Mouse (Mus musculus) embryo, embryonic 11 days (tissue): ENCODE measurements at regions not wholly inside any gene's neighbourhood (a gene's known extent, or its start where the extent isn't known, plus 50 kb on each side); places are given as distances from the start of the nearest gene placed in this dataset.
A peak's percentile ranks its signal among the peaks of the same experiment; 100 is the strongest.
"Not testable (repeated sequence)": the region's sequence is repeated elsewhere in the genome, so short reads cannot be mapped to it uniquely, and the experiment has no call there.

ENCODE experiments used
- DNase-seq: peaks from one replicate; pipeline ENCODE4 v3.0.0-alpha.2; 2015

DNA sequence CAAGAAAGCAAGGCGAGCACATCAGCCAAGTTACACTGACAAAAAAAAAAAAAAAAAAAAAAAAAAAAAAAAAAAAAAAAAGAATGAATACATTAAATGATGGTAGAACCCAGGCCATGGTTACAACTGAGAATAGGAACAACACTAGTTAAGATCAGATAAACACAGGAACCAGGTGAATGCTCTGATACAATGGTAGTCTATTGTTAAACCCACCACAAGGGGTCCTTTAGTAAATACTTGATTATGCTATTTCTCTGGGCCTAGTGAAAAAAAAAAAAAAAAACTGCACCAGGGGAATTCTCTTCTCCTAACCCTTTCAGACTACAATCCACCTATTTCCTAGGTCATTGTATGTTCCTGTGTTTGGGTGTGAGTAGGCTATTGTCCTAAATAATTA, 2289.7 kb downstream of the Cntnap5b start:
- DNase-seq = no peak

DNA sequence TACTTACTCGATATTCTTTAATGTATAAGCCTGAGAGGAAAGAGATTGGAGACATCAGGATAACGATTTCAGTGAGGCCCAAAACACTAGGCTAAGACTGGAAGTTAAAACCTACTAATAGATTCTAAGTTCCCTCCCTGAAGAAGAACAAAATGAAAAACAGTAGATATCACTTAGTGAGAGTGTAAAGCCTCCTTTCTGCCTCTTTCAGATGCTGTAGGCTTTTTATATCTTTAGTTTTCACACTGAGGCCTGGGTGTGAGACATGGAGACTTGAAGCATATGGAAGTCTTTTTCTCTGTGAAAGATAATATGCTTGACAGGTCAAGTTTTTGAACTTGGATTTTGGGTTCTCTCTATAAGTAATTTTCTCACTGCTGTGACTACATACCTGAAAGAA, 2333.1 kb downstream of the Cntnap5b start:
- no peak for DNase-seq

- DNase-seq = no peak
Measured at GRCm38 (mm10) chr1:102139021-102139420, 2366.5 kb downstream of the Cntnap5b start.

GRCm38 (mm10) chr1:102146368-102146767, 2373.8 kb downstream of the Cntnap5b start:
- DNase-seq = no peak

GRCm38 (mm10) chr1:102166649-102167048, 2394.1 kb downstream of the Cntnap5b start:
- DNase-seq = no peak

GRCm38 (mm10) chr1:102170566-102171286, 2398.2 kb downstream of the Cntnap5b start:
- peak; percentile 26 for DNase-seq

GRCm38 (mm10) chr1:102185925-102186324, 2413.4 kb downstream of the Cntnap5b start:
- no peak for DNase-seq

GRCm38 (mm10) chr1:102235473-102235872, 2462.9 kb downstream of the Cntnap5b start:
- DNase-seq = no peak

GRCm38 (mm10) chr1:102263126-102263860, 2490.7 kb downstream of the Cntnap5b start:
- DNase-seq = not testable (repeated sequence)

DNA sequence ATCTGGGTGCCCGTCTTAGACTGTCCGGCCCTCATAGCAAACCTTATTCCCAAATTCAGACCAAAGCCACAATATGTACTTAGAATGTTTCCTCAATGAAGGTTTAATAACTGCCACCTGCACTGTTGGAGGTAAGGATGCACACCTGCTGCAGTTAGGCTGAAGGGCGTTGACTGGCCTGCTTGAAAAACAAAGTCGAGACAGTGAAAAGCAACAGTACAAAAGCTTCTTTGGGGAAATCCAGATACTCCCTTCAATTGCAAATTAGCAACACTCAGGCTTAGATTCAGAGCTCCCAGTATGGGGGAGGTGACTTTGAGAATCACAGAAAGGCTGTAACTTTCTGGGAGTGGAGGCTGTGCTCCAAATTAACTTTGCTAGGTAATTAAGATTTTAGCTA, 2491.9 kb downstream of the Cntnap5b start:
- not testable (repeated sequence) for DNase-seq

DNA sequence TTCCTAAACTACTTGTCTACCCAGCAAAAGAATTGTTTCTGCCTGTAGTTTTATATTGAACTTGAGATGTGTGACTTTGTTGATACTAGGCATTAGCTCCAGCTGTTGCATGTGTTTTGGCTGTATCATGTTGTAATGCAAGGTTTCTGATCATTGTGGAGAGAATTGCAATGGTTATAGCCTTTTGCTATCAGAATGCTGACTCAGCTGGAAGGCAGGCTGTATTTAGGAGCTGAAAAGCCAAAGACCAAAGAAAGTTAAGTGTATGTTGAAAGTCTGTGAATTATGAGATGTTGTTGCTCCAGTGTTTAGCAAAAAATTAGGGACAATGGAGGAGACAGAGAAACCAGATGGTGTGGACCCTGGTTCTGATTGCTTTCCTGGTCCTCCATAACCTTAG, 2493.9 kb upstream of the Cdh20 start:
- no peak for DNase-seq

DNA sequence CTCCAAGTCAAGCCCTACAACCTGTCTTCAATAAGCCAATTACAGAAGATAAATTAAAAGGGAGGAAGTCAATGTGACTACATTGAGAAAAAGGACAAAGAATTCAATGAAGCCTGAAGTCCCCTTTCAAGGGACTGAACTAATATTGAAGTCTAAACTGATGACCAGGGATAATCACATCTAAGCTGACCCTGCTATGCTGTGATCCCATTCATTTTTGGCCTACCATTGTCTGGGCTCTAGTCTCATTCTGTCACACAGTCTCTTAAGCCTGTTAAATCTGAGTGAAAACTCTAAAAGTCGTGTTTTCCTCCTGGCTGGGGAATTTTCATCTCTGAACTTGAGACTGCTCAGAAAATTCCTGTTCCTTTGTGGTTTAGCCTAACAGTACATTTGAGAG, 2480.0 kb upstream of the Cdh20 start:
- peak; percentile 7 for DNase-seq

DNA sequence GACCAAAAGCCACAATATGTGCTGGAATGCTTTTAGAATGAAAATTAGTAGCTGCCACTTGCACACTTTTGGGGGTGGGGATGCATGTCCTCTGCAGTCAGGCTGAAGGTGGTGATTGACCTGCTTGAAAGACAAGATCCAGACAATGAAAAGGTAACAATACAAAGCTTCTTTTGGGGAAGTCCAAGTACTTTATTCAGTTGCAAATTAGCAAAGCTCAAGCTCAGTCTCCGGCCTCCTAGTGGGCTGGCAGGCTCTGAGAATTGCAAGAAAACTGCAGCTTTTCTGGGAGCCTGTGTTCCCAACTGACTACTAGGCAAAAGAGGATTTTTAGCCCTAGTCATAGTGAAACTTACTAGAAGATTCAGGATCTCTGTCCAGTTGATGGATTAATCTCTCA, 2464.8 kb upstream of the Cdh20 start:
- DNase-seq = no peak

DNA sequence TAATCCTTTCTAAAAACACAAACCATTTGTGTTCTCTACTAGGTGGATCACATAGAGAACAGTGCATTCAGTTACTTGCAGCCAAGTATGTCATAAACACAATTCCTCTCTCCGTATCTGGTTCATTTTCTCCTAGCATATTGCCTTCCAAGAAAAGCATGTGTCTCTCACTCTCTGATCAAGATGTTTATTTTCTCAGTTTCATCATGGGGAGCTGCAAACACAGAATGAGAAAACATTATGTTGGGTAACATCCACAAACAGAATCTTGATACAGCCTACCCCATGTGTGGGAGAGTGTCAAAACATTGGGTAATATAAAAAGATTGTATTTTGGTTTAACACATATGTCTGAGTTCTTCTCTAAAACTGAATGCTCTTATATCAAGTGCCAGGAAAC, 2415.2 kb upstream of the Cdh20 start:
- no peak for DNase-seq

DNA sequence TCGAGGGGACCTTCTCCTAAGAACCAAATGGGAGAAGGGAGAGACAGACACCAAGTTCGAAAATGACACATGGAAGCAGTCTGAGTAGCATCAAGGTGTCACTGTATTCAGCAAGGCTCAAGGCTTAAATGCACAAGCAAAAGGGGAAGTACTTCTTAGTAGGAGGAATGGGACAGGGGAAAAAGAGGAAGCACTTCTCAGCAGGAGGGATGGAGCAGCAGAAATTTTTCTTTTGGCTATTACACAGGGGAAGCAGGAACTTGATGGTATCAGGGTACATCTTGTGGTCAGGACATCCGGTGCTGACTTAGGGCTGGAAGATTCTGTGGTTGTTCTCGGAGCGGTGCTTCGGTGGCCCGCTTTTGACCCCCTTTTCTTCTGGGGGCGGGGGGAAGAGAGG, 2410.4 kb upstream of the Cdh20 start:
- DNase-seq = not testable (repeated sequence)

GRCm38 (mm10) chr1:102378613-102379012, 2389.7 kb upstream of the Cdh20 start:
- peak; percentile 28 for DNase-seq
